Mouse (Mus musculus): ENCODE results near the gene Gtf2a1.

- TF ChIP-seq CTCF (IDR thresholded peaks at IDR 0.05; ENCODE audit: low read depth, low read length) (no peak), POLR2A (IDR thresholded peaks at IDR 0.05; ENCODE audit: extremely low read depth, insufficient read depth, low read length) (peak; percentile 100)
Observed at GRCm38 (mm10) chr12:91589847-91590690, at the start of gene Gtf2a1.
